Mouse (Mus musculus) embryo, embryonic 9.5 days (tissue): ENCODE results near the gene Gm10097.

Source experiments
- DNase-seq: peaks from one replicate; pipeline ENCODE4 v3.0.0-alpha.2; 2017; ENCODE audit errors: extremely low spot score

Gene Gm10097

GRCm38 (mm10) chr10:5068676-5069265 lies at the start of gene Gm10097:
Gm10097 (plus strand) TSS chr10:5069192.
- no peak for DNase-seq

GRCm38 (mm10) chr10:5025906-5026305 lies 43.1 kb upstream of the Gm10097 start:
- DNase-seq = no peak

- no peak for DNase-seq
Measured at GRCm38 (mm10) chr10:5027208-5027607, 41.8 kb upstream of the Gm10097 start.

GRCm38 (mm10) chr10:5028301-5028700 lies 40.7 kb upstream of the Gm10097 start:
- DNase-seq = no peak

- DNase-seq = no peak
Measured at GRCm38 (mm10) chr10:5029161-5029560, 39.8 kb upstream of the Gm10097 start.

DNA sequence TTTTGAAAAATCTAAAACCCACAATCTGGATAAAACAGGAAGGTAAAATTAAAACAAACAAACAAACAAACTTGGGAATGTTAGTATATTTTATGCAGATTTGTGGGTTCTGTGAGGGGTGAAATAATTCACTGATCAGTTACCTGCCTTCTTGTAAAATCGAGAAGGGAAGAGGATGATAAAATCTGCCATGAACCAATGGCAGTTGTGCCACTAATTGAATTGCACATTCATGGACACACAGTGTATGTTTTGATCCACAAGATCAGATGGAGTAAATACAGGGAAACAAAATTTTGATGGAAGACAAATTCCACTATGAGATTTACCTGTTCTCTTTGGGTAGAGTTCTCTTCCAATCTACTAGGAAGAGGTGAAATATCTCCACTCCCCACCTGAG lies 39.1 kb upstream of the Gm10097 start:
- no peak for DNase-seq

- no peak for DNase-seq
Measured at GRCm38 (mm10) chr10:5032192-5033048, 36.6 kb upstream of the Gm10097 start.

GRCm38 (mm10) chr10:5041254-5041653 lies 27.7 kb upstream of the Gm10097 start:
- no peak for DNase-seq

DNA sequence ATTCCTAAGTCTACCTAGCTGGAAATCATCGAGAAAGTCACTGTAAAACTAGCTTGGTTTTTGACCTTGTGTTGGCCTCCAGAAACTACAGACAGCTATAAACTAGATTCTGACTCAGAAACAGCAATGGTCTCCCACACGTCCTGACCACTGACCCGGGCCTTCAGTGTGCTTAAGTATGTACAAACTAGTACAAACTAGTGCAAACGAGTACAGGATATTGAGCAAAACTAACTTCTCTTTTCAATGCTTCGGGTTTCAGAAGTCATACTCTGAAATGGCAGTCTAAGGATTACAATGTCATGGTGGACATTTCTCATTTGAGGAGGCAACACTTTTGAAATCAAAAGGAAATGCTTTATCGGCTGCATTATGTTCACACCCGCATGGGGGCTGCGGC lies 24.5 kb upstream of the Gm10097 start:
- DNase-seq = no peak

- DNase-seq = no peak
Measured at GRCm38 (mm10) chr10:5045213-5045612, 23.8 kb upstream of the Gm10097 start.

DNA sequence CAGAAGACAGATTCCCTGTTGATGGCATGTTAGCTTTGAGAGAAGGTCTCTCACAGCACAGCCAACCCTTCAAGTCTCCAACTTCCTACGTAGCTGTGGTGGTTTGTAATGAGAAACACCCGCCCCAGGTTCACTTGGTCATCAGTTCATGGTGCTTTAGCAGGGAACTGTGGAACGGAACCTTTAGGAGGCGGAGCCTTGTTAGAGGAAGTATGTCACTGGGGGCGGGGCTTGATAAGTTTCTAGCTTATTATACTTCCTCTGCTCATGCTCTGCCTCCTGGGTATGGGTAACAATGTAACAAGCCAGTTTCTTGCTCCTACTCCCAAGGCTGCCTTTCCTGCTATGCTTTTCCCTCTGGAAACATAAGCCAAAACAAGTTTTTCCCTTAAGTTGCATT lies 23.3 kb upstream of the Gm10097 start:
- DNase-seq = no peak

DNA sequence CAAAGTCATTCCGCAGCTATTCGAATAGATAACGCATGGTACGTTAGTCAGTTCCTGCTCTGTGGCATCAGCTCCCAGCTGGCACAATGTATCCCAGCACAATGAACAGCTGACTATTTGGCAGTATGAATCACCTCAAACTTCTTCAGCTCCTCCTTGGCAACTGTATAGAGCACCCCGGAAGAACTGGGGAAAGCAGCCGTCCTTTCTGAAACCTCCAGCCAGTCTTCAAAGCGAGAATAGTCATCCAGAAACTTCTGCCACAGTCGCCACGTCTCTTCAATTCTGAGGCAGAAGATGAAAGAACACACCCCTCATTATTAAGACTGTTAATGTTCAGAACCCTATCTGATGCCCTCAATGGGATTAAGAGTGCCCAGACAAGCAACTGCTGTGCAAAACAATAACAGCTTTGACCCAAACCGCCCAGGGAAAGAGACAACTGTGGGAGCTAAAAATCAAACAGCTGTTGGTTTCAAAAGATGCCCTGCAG lies 12.7 kb upstream of the Gm10097 start:
- DNase-seq = no peak

GRCm38 (mm10) chr10:5056940-5057339 lies 12.1 kb upstream of the Gm10097 start:
- DNase-seq = no peak

GRCm38 (mm10) chr10:5057661-5058060 lies 11.3 kb upstream of the Gm10097 start:
- no peak for DNase-seq

GRCm38 (mm10) chr10:5058876-5059275 lies 10.1 kb upstream of the Gm10097 start:
- no peak for DNase-seq

GRCm38 (mm10) chr10:5059983-5060382 lies 9.0 kb upstream of the Gm10097 start:
- DNase-seq = no peak

- DNase-seq = no peak
Measured at GRCm38 (mm10) chr10:5067113-5067512, 1.9 kb upstream of the Gm10097 start.

GRCm38 (mm10) chr10:5070168-5070940 lies 1.4 kb downstream of the Gm10097 start:
- DNase-seq = no peak

DNA sequence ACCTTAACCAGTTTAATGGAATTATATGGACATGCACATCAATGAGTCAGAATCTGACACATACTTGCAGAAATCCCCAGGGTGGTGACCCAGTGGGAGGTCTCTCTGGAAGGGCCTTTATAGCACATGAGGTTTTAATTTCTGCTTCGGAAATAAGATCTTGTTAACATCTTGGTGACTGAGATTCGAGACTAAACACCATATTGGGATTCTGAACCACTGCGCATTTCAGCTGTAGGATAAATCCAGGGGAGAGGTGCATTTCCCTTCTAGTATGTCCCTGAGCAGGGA lies 1.9 kb downstream of the Gm10097 start:
- no peak for DNase-seq

- DNase-seq = no peak
Measured at GRCm38 (mm10) chr10:5072054-5072453, 3.1 kb downstream of the Gm10097 start.

GRCm38 (mm10) chr10:5075724-5076123 lies 6.7 kb downstream of the Gm10097 start:
- no peak for DNase-seq

GRCm38 (mm10) chr10:5079945-5080468 lies 11.0 kb downstream of the Gm10097 start:
- no peak for DNase-seq
